In the genomic region with DNA sequence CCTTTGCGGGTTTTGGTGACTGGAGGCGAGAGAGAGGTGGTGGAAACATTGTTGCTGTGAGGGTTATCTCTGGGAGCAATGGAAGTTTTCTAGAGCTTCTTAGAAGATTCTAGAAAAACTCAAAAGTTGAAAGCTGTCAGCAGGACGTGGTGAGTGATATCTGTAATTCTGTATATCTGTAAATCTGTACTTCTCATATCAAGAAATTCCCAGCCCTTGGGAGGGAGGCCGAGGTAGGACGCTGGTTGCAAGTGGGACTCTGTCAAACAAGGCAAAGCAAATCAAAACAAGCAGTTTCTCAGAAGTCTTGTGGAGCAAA, we compare ENCODE assay signal across 8 mouse cellular contexts. TPM values are rescaled to one million over a fixed set of nuclear protein-coding genes. Genes with fewer than 3 reads are reported as not detected.
DNase-seq lines count a peak whose midpoint lies in the region; ATAC-seq and TF ChIP-seq lines count a peak whose summit lies in the region.

No protein-coding gene starts in this region.

- H3K27me3 ChIP-seq in heart, embryonic 14.5 days (ENCODE audit: control insufficient read depth, insufficient read depth, low read length) = no peaks in the 10 kb centered on the region
- H3K27me3 ChIP-seq in G1E (ENCODE audit: insufficient read depth, low read length) = no peaks in the 10 kb centered on the region
- H3K27me3 ChIP-seq in hindbrain, embryonic 13.5 days = no peaks in the 10 kb centered on the region
- H3K27me3 ChIP-seq in midbrain, embryonic 11.5 days (ENCODE audit: control insufficient read depth, insufficient read depth, low read length) = no peaks in the 10 kb centered on the region

- H3K36me3 ChIP-seq in heart, embryonic 14.5 days (ENCODE audit: control insufficient read depth, insufficient read depth, low read length) = peaks cover 22% of the 10 kb centered on the region
- H3K36me3 ChIP-seq in G1E (replicated peaks) = peaks cover 35% of the 10 kb centered on the region
- H3K36me3 ChIP-seq in hindbrain, embryonic 13.5 days = peaks cover 18% of the 10 kb centered on the region
- H3K36me3 ChIP-seq in midbrain, embryonic 11.5 days (ENCODE audit: control insufficient read depth, insufficient read depth, low read length) = peaks cover 15% of the 10 kb centered on the region

- intact Hi-C loops in heart, postnatal 14 days (cut with DNase I) = loop anchor here (2.0 kb wide), 1 partner anchor 16 kb away; no protein-coding TSS in a partner anchor

- peak overlapping the region; percentile 92 to 96; a peak in 3 of 4 replicates for H3K27ac ChIP-seq in heart, embryonic 14.5 days (replicated peaks in 1 of 2; ENCODE audit: control insufficient read depth in 1 of 2, insufficient read depth in 1 of 2, low read depth in 2 of 2, low read length in 2 of 2)
- H3K27ac ChIP-seq in hindbrain, embryonic 13.5 days = peak overlapping the region; percentile 89
- H3K27ac ChIP-seq in midbrain, embryonic 11.5 days (ENCODE audit: low read depth, low read length) = peak overlapping the region; percentile 72

- H3K4me2 ChIP-seq in heart, embryonic 14.5 days (ENCODE audit: low read length) = peak overlapping the region; percentile 65
- H3K4me2 ChIP-seq in hindbrain, embryonic 13.5 days = peak overlapping the region; percentile 76
- peak overlapping the region; percentile 55 for H3K4me2 ChIP-seq in midbrain, embryonic 11.5 days

- no peaks in the 10 kb centered on the region for H3K9me3 ChIP-seq in heart, embryonic 14.5 days (ENCODE audit: control insufficient read depth, low read length)
- H3K9me3 ChIP-seq in G1E (replicated peaks) = no peaks in the 10 kb centered on the region
- no peaks in the 10 kb centered on the region for H3K9me3 ChIP-seq in hindbrain, embryonic 13.5 days
- no peaks in the 10 kb centered on the region for H3K9me3 ChIP-seq in midbrain, embryonic 11.5 days (ENCODE audit: control insufficient read depth, low read length)

- 1% methylated on average over 5 of the region's 5 CpGs for WGBS in heart, embryonic 14.5 days
- 4% methylated on average over 5 of the region's 5 CpGs for WGBS in hindbrain, embryonic 13.5 days
- 6% methylated on average over 5 of the region's 5 CpGs for WGBS in midbrain, embryonic 11.5 days

- DNase-seq in heart, postnatal 14 days = no peak
- DNase-seq in G1E (ENCODE audit: low spot score) = no peak
- DNase-seq in midbrain, embryonic 11.5 days (ENCODE audit: low spot score, missing footprints) = no peak
- no peak for DNase-seq in cerebellum, postnatal 4 days (ENCODE audit: low spot score in 2 of 2)
- DNase-seq in frontal cortex, postnatal 14 days (ENCODE audit: low spot score in 2 of 2) = no peak

- H3K4me1 ChIP-seq in heart, embryonic 14.5 days (ENCODE audit: control insufficient read depth in 2 of 2, insufficient read depth in 2 of 2, low read length in 2 of 2) = peaks cover 3 to 9% of the 10 kb centered on the region in 2 experiments; a peak in 3 of 4 replicates
- H3K4me1 ChIP-seq in G1E (ENCODE audit: insufficient read depth, low read depth, low read length) = peaks cover 41% of the 10 kb centered on the region
- H3K4me1 ChIP-seq in hindbrain, embryonic 13.5 days (replicated peaks) = peaks cover 36% of the 10 kb centered on the region
- peaks cover 7% of the 10 kb centered on the region; the same call in 1 of the 2 replicates for H3K4me1 ChIP-seq in midbrain, embryonic 11.5 days (ENCODE audit: control insufficient read depth, insufficient read depth, low read length)

- ATAC-seq in heart, embryonic 14.5 days (ENCODE audit: insufficient number of reproducible peaks, insufficient read depth, low FRiP score, low read depth) = no peak
- no peak for ATAC-seq in G1E (ENCODE audit: extremely low read depth, insufficient number of reproducible peaks, low FRiP score, poor library complexity, severe bottlenecking)
- no peak for ATAC-seq in hindbrain, embryonic 13.5 days (ENCODE audit: low FRiP score)
- ATAC-seq in midbrain, embryonic 11.5 days (ENCODE audit: low FRiP score) = no peak
- ATAC-seq in megakaryocyte progenitor cell, adult 5-6 weeks (replicated peaks; ENCODE audit: poor library complexity) = no peak; the same call in 1 of the 2 replicates

- TF ChIP-seq CTCF in G1E (IDR thresholded peaks at IDR 0.05; ENCODE audit: low read depth, low read length) = no peak

- peak overlapping the region; percentile 99 for H3K9ac ChIP-seq in heart, embryonic 14.5 days (ENCODE audit: low read length)
- peak overlapping the region; percentile 91 for H3K9ac ChIP-seq in hindbrain, embryonic 13.5 days
- H3K9ac ChIP-seq in midbrain, embryonic 11.5 days (ENCODE audit: low read length) = peak overlapping the region; percentile 96

- H3K4me3 ChIP-seq in heart, embryonic 14.5 days (ENCODE audit: control insufficient read depth in 1 of 2, insufficient read depth in 1 of 2, low read depth in 1 of 2, low read length in 2 of 2) = peak overlapping the region; percentile 85 to 94
- H3K4me3 ChIP-seq in G1E (ENCODE audit: low read depth, low read length) = peak overlapping the region; percentile 90
- peak overlapping the region; percentile 89 for H3K4me3 ChIP-seq in hindbrain, embryonic 13.5 days
- peak overlapping the region; percentile 97 for H3K4me3 ChIP-seq in midbrain, embryonic 11.5 days (ENCODE audit: low read depth, low read length)

RNA-seq across cellular contexts. Expression of a gene that starts 1.4 kb away (rescaled TPM):
- 58.3 and 65.3 TPM in 2 replicates for polyA plus RNA-seq in heart, embryonic 14.5 days (2014; fragmentation: Nextera tagmentation; extraction: Ambion mirVana)
- 10 to 100 TPM; 72.7 to 86.1 TPM for total RNA-seq in heart, postnatal 14 days (2021)
- 94.7 and 114 TPM in 2 replicates for total RNA-seq in G1E (2014; fragmentation: Nextera tagmentation)
- total RNA-seq in G1E (2017) = 91.8 and 180 TPM in 2 replicates
- 210 and 405 TPM in 2 replicates for polyA plus RNA-seq in G1E (2012)
- 167 and 175 TPM in 2 replicates for polyA plus RNA-seq in hindbrain, embryonic 13.5 days (2015; fragmentation: Nextera tagmentation; extraction: Ambion mirVana)
- 149 and 151 TPM in 2 replicates for polyA plus RNA-seq in midbrain, embryonic 11.5 days (2014; fragmentation: Nextera tagmentation; extraction: Ambion mirVana)
- total RNA-seq in megakaryocyte progenitor cell, adult 5-6 weeks (2015) = 101 and 132 TPM in 2 replicates
- total RNA-seq in megakaryocyte progenitor cell, adult 5-6 weeks (2017) = 384 and 526 TPM in 2 replicates

RNA-seq across cellular contexts. Expression of a gene that starts 25.9 kb away (rescaled TPM):
- polyA plus RNA-seq in heart, embryonic 14.5 days (2014; fragmentation: Nextera tagmentation; extraction: Ambion mirVana) = 45.5 and 49.7 TPM in 2 replicates
- total RNA-seq in heart, postnatal 14 days (2021) = 100 to 1,000 TPM; 153 to 157 TPM
- total RNA-seq in G1E (2014; fragmentation: Nextera tagmentation) (not detected in 2 replicates), G1E (2017) (0.11 TPM in 1 of 2 replicates, not detected in the other)
- polyA plus RNA-seq in G1E (2012) = not detected in 2 replicates
- polyA plus RNA-seq in hindbrain, embryonic 13.5 days (2015; fragmentation: Nextera tagmentation; extraction: Ambion mirVana) = 6.5 and 10.9 TPM in 2 replicates
- 32.1 and 33.4 TPM in 2 replicates for polyA plus RNA-seq in midbrain, embryonic 11.5 days (2014; fragmentation: Nextera tagmentation; extraction: Ambion mirVana)
- not detected in 2 replicates for total RNA-seq in megakaryocyte progenitor cell, adult 5-6 weeks (2015)
- not detected in 2 replicates for total RNA-seq in megakaryocyte progenitor cell, adult 5-6 weeks (2017)

RNA-seq across cellular contexts. Expression of a gene that starts 36.7 kb away (rescaled TPM):
- 38.4 and 48.0 TPM in 2 replicates for polyA plus RNA-seq in heart, embryonic 14.5 days (2014; fragmentation: Nextera tagmentation; extraction: Ambion mirVana)
- 100 to 1,000 TPM; 113 to 114 TPM for total RNA-seq in heart, postnatal 14 days (2021)
- total RNA-seq in G1E (2014; fragmentation: Nextera tagmentation) (27.5 and 35.0 TPM in 2 replicates), G1E (2017) (26.5 and 27.5 TPM in 2 replicates)
- 90.6 and 102 TPM in 2 replicates for polyA plus RNA-seq in G1E (2012)
- polyA plus RNA-seq in hindbrain, embryonic 13.5 days (2015; fragmentation: Nextera tagmentation; extraction: Ambion mirVana) = 32.4 and 40.8 TPM in 2 replicates
- 32.5 and 34.3 TPM in 2 replicates for polyA plus RNA-seq in midbrain, embryonic 11.5 days (2014; fragmentation: Nextera tagmentation; extraction: Ambion mirVana)
- 30.6 and 30.8 TPM in 2 replicates for total RNA-seq in megakaryocyte progenitor cell, adult 5-6 weeks (2015)
- 34.9 and 35.1 TPM in 2 replicates for total RNA-seq in megakaryocyte progenitor cell, adult 5-6 weeks (2017)

RNA-seq across cellular contexts. Expression of a gene that starts 38.6 kb away (rescaled TPM):
- 45.1 and 51.7 TPM in 2 replicates for polyA plus RNA-seq in heart, embryonic 14.5 days (2014; fragmentation: Nextera tagmentation; extraction: Ambion mirVana)
- total RNA-seq in heart, postnatal 14 days (2021) = 10 to 100 TPM; 24.0 to 24.6 TPM
- 1.6 and 3.9 TPM in 2 replicates for total RNA-seq in G1E (2014; fragmentation: Nextera tagmentation)
- total RNA-seq in G1E (2017) = 7.5 and 9.3 TPM in 2 replicates
- polyA plus RNA-seq in G1E (2012) = not detected in 2 replicates
- 19.4 and 21.2 TPM in 2 replicates for polyA plus RNA-seq in hindbrain, embryonic 13.5 days (2015; fragmentation: Nextera tagmentation; extraction: Ambion mirVana)
- 8.5 and 8.9 TPM in 2 replicates for polyA plus RNA-seq in midbrain, embryonic 11.5 days (2014; fragmentation: Nextera tagmentation; extraction: Ambion mirVana)
- total RNA-seq in megakaryocyte progenitor cell, adult 5-6 weeks (2015) = 55.1 and 62.0 TPM in 2 replicates
- total RNA-seq in megakaryocyte progenitor cell, adult 5-6 weeks (2017) = 63.3 and 68.9 TPM in 2 replicates

RNA-seq across cellular contexts. Expression of a gene that starts 48.4 kb away (rescaled TPM):
- 3.1 and 3.9 TPM in 2 replicates for polyA plus RNA-seq in heart, embryonic 14.5 days (2014; fragmentation: Nextera tagmentation; extraction: Ambion mirVana)
- total RNA-seq in heart, postnatal 14 days (2021) = 1 to 10 TPM; 2.8 to 3.0 TPM
- total RNA-seq in G1E (2014; fragmentation: Nextera tagmentation) (not detected in 2 replicates), G1E (2017) (1.3 TPM in 2 replicates)
- polyA plus RNA-seq in G1E (2012) = 0.07 and 0.31 TPM in 2 replicates
- 3.1 and 4.3 TPM in 2 replicates for polyA plus RNA-seq in hindbrain, embryonic 13.5 days (2015; fragmentation: Nextera tagmentation; extraction: Ambion mirVana)
- polyA plus RNA-seq in midbrain, embryonic 11.5 days (2014; fragmentation: Nextera tagmentation; extraction: Ambion mirVana) = 4.5 and 4.6 TPM in 2 replicates
- 0.56 and 1.3 TPM in 2 replicates for total RNA-seq in megakaryocyte progenitor cell, adult 5-6 weeks (2015)
- total RNA-seq in megakaryocyte progenitor cell, adult 5-6 weeks (2017) = 2.8 and 3.3 TPM in 2 replicates
